Mouse (Mus musculus): ENCODE measurements at regions not wholly inside any gene's neighbourhood (a gene's known extent, or its start where the extent isn't known, plus 50 kb on each side); places are given as distances from the start of the nearest gene placed in this dataset.

GRCm38 (mm10) chr13:47818924-47819564 is 442.0 kb upstream of the Id4 start:
- Histone ChIP-seq H3K4me1 (ENCODE audit: control insufficient read depth, insufficient read depth, insufficient read length, low read length) (no peaks in the 10 kb centered on the region), H3K27ac (replicated peaks; ENCODE audit: low read depth, low read length) (no peak overlapping the region), H3K4me3 (ENCODE audit: insufficient read depth, low read depth, low read length) (no peak overlapping the region)

- Histone ChIP-seq H3K27ac (replicated peaks; ENCODE audit: low read depth, low read length) (no peak overlapping the region), H3K4me3 (ENCODE audit: insufficient read depth, low read depth, low read length) (no peak overlapping the region)
Observed at GRCm38 (mm10) chr13:47836491-47836890, 424.5 kb upstream of the Id4 start.

GRCm38 (mm10) chr13:47842418-47842817 is 418.6 kb upstream of the Id4 start:
- no peaks in the 10 kb centered on the region for H3K4me1 ChIP-seq (ENCODE audit: control insufficient read depth, insufficient read depth, insufficient read length, low read length)
- no peak overlapping the region for H3K27ac ChIP-seq (replicated peaks; ENCODE audit: low read depth, low read length)
- no peak overlapping the region for H3K4me3 ChIP-seq (ENCODE audit: insufficient read depth, low read depth, low read length)

More at GRCm38 (mm10) chr13:47836491-47836890, 424.5 kb upstream of the Id4 start:
- no peaks in the 10 kb centered on the region for H3K4me1 ChIP-seq (ENCODE audit: control insufficient read depth, insufficient read depth, insufficient read length, low read length)

GRCm38 (mm10) chr13:47843011-47843410 is 418.0 kb upstream of the Id4 start:
- H3K27ac ChIP-seq (replicated peaks; ENCODE audit: low read depth, low read length) = no peak overlapping the region
- no peaks in the 10 kb centered on the region for H3K4me1 ChIP-seq (ENCODE audit: control insufficient read depth, insufficient read depth, insufficient read length, low read length)
- no peak overlapping the region for H3K4me3 ChIP-seq (ENCODE audit: insufficient read depth, low read depth, low read length)

GRCm38 (mm10) chr13:47843541-47844267 is 417.3 kb upstream of the Id4 start:
- no peak overlapping the region for H3K27ac ChIP-seq (replicated peaks; ENCODE audit: low read depth, low read length)
- H3K4me3 ChIP-seq (ENCODE audit: insufficient read depth, low read depth, low read length) = no peak overlapping the region
- no peaks in the 10 kb centered on the region for H3K4me1 ChIP-seq (ENCODE audit: control insufficient read depth, insufficient read depth, insufficient read length, low read length)

- no peaks in the 10 kb centered on the region for H3K4me1 ChIP-seq (ENCODE audit: control insufficient read depth, insufficient read depth, insufficient read length, low read length)
- H3K27ac ChIP-seq (replicated peaks; ENCODE audit: low read depth, low read length) = no peak overlapping the region
- no peak overlapping the region for H3K4me3 ChIP-seq (ENCODE audit: insufficient read depth, low read depth, low read length)
Observed at GRCm38 (mm10) chr13:47846713-47847112, 414.3 kb upstream of the Id4 start.

- Histone ChIP-seq H3K27ac (replicated peaks; ENCODE audit: low read depth, low read length) (no peak overlapping the region), H3K4me1 (ENCODE audit: control insufficient read depth, insufficient read depth, insufficient read length, low read length) (no peaks in the 10 kb centered on the region), H3K4me3 (ENCODE audit: insufficient read depth, low read depth, low read length) (no peak overlapping the region)
Observed at GRCm38 (mm10) chr13:47848371-47849188, 412.4 kb upstream of the Id4 start.

GRCm38 (mm10) chr13:47855422-47856108 is 405.5 kb upstream of the Id4 start:
- H3K4me1 ChIP-seq (ENCODE audit: control insufficient read depth, insufficient read depth, insufficient read length, low read length) = no peaks in the 10 kb centered on the region
- H3K27ac ChIP-seq (replicated peaks; ENCODE audit: low read depth, low read length) = no peak overlapping the region
- no peak overlapping the region for H3K4me3 ChIP-seq (ENCODE audit: insufficient read depth, low read depth, low read length)

GRCm38 (mm10) chr13:47858946-47859345 is 402.1 kb upstream of the Id4 start:
- Histone ChIP-seq H3K27ac (replicated peaks; ENCODE audit: low read depth, low read length) (no peak overlapping the region), H3K4me1 (ENCODE audit: control insufficient read depth, insufficient read depth, insufficient read length, low read length) (no peaks in the 10 kb centered on the region), H3K4me3 (ENCODE audit: insufficient read depth, low read depth, low read length) (no peak overlapping the region)

GRCm38 (mm10) chr13:47860316-47860715 is 400.7 kb upstream of the Id4 start:
- no peak overlapping the region for H3K27ac ChIP-seq (replicated peaks; ENCODE audit: low read depth, low read length)
- H3K4me3 ChIP-seq (ENCODE audit: insufficient read depth, low read depth, low read length) = no peak overlapping the region
- H3K4me1 ChIP-seq (ENCODE audit: control insufficient read depth, insufficient read depth, insufficient read length, low read length) = no peaks in the 10 kb centered on the region

GRCm38 (mm10) chr13:47862896-47863295 is 398.1 kb upstream of the Id4 start:
- Histone ChIP-seq H3K27ac (replicated peaks; ENCODE audit: low read depth, low read length) (no peak overlapping the region), H3K4me1 (ENCODE audit: control insufficient read depth, insufficient read depth, insufficient read length, low read length) (no peaks in the 10 kb centered on the region), H3K4me3 (ENCODE audit: insufficient read depth, low read depth, low read length) (no peak overlapping the region)

GRCm38 (mm10) chr13:47868656-47869055 is 392.4 kb upstream of the Id4 start:
- H3K4me3 ChIP-seq (ENCODE audit: insufficient read depth, low read depth, low read length) = no peak overlapping the region
- H3K27ac ChIP-seq (replicated peaks; ENCODE audit: low read depth, low read length) = no peak overlapping the region
- H3K4me1 ChIP-seq (ENCODE audit: control insufficient read depth, insufficient read depth, insufficient read length, low read length) = no peaks in the 10 kb centered on the region

- Histone ChIP-seq H3K4me3 (ENCODE audit: insufficient read depth, low read depth, low read length) (no peak overlapping the region), H3K4me1 (ENCODE audit: control insufficient read depth, insufficient read depth, insufficient read length, low read length) (no peaks in the 10 kb centered on the region), H3K27ac (replicated peaks; ENCODE audit: low read depth, low read length) (no peak overlapping the region)
Observed at GRCm38 (mm10) chr13:47869670-47870532, 391.1 kb upstream of the Id4 start.

GRCm38 (mm10) chr13:47872645-47873044 is 388.4 kb upstream of the Id4 start:
- Histone ChIP-seq H3K4me3 (ENCODE audit: insufficient read depth, low read depth, low read length) (no peak overlapping the region), H3K4me1 (ENCODE audit: control insufficient read depth, insufficient read depth, insufficient read length, low read length) (no peaks in the 10 kb centered on the region), H3K27ac (replicated peaks; ENCODE audit: low read depth, low read length) (no peak overlapping the region)

All from brown adipose tissue, adult 24 weeks (tissue).